Mouse (Mus musculus) R1 (cell line): ENCODE measurements around the gene Tnni3.
"Not testable (repeated sequence)": the region's sequence is repeated elsewhere in the genome, so short reads cannot be mapped to it uniquely, and the experiment has no call there.

Source experiments
- DNase-seq: peaks from one replicate; pipeline ENCODE4 v3.0.0-alpha.2; 2018; ENCODE audit warnings: low read depth, low spot score

Tnni3 gene

GRCm38 (mm10) chr7:4524212-4524922 is at the start of gene Tnni3:
TSS of gene Tnni3 (minus strand) at chr7:4524229.
- peak; percentile 89 for DNase-seq

DNA sequence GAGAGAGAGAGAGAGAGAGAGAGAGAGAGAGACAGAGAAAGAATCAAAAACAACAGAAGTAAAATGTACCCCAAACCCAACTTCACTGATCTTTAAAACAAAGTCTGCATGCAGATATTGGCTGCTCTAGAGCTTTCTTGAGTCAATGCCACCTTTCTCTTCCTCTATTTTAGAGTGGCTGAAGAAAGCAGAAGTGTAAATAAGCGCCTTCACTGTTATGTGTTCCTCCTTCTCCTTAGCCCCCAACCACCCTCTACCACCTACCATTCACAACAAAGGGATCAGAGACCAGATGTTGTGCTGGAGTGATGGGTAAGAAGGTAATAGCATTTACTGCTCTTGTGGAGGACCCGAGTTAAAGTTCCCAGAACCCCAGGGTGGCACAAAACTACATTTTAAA is 48.3 kb upstream of the Tnni3 start:
- DNase-seq, result not testable (repeated sequence)

DNA sequence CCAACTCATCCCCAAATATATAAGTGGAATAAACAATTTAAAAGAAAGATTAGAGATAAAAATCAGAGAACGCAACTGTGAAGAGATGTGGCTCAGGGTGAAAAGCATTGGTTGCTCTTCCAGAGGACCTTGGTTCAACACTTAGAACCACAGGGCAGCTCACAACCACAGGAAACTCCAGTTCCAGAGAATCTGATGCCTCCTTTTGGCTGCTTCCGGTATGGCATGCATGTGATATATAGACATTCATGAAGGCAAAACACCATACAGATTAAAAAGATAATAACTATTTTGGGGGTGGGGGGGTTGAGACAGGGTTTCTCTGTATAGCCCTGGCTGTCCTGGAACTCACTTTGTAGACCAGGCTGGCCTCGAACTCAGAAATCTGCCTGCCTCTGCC is 38.6 kb upstream of the Tnni3 start:
- peak; percentile 33 for DNase-seq

GRCm38 (mm10) chr7:4557167-4557560 is 33.1 kb upstream of the Tnni3 start:
- DNase-seq, result no peak

- DNase-seq, result peak; percentile 94
These were observed 32.5 kb upstream of the Tnni3 start for GRCm38 (mm10) chr7:4556256-4557166.

DNA sequence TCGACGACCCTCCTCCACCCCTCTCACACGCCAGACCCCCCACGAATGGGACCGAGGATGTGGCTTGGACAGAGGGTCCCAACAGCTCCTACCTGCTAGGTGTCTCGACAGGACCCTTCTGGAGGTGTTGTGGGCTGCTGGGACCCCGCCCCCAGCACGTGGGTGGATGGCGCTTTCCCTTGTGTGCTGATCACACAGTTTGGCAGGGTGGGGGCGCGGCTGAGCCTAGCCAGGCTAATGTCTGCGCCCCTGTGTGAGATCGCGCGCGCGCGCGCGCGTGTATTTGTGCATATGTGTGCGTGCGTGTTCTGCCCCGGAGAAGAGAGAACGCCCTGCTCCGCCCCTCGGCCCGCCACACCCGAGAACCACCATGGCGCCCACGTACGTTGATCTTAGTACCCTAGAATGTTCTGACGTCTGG is 23.2 kb upstream of the Tnni3 start, which contains the start of gene Syt5:
Gene Syt5, minus strand, starts transcription at position 321 of the 421 bp plus-strand sequence.
- peak; percentile 67 for DNase-seq

DNA sequence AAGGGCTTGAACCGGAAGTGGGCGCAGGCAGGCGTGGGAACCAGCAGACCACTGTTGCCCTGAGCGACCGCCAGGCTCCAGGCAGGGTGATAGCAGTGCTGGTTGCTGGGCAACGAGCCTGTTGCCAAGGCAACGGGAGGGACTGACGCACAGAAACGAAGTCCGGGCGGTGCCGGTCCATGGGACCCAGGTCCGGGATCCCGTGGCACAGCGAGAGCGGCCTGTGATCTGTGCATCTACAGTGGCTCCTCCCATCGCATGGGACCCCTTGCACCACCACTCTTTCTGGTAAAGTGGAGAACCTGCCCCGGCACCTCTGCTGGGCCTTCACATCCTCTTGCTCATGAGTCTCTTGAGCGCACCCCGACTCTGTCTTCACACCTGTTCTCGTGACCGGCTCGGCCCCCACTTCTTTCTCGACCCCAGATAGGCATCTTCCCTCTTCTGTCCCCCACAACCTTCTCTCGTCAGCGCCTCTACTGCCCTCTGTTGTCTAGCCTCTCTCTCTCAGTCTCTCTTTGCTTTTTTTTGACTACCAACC is 22.6 kb upstream of the Tnni3 start:
- DNase-seq, result peak; percentile 96

DNA sequence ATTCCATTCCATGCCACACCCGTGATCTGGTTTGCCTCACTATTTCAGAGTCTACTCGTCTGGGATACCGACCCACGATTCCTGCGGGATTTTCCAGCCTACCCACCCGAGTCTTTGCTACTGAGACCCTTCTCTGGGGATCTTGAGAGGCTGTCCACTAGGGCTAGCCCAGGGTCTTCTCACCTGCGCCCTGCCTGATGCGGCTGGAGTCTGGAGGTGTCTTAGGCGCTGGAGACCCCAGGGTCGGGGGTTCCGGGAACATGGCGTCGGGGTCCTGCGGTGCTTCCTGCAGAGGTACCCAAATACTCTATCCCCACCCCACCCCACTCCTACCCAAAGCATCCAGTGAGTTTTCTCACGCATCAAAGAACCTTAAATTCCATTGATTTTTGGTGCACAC is 22.0 kb upstream of the Tnni3 start:
- no peak for DNase-seq

- DNase-seq, result peak; percentile 83
These were observed 18.0 kb upstream of the Tnni3 start for GRCm38 (mm10) chr7:4542013-4542412.

DNA sequence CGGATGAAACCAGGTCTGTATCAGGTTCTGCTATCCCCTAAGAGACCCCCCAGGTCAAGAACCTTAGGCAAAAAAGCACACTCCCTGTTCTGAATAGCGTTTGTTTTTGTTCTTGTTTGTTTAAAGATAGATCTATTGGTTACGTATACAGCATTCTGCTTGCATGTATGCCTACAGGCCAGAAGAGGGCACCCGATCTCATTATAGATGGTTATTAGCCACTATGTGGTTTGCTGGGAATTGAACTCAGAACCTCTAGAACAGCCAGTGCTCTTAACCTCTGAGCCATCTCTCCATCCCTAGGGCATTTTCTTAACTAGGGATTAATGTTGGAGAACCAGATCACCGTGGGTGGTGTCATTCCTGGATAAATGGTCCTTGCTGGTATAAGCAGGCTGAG is 17.3 kb upstream of the Tnni3 start:
- peak; percentile 58 for DNase-seq

DNA sequence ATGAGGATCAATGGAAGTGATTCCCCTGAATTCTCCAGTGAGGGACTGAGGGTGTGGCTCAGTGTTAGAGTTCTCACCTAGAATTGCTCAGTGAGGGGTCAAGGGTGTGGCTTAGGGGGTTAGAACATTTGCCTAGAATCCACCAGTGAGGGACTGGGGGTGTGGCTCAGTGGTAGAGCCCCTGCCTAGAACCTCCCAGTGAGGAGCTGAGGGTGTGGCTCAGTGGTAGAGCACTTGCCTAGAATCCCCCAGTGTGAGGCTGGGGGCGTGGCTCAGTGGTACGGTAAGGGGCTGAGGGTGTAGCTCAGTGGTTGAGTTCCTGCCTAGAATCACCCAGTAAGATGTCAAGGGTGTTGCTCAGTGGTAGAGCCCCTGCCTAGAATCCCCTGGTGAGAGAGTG is 15.0 kb upstream of the Tnni3 start:
- peak; percentile 94 for DNase-seq

DNA sequence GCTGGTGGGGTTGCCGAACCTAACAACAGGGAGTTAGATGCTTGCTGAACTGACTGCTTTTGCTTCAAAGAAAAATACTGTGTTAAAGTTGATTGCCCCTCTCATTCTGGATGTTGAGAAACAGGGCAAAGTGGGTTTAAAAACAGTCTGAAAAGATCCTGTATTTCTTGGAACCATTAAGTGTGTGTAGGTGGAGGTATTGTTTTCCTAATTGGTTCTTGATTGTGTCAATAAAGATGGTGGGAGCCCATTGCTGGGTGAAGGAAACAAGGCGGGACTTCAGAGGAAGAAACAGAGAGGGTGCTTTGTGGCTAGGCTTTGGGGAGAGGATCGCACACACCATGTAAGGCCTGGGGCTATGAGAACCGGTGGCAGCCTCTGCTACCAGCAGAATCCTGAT is 13.2 kb upstream of the Tnni3 start:
- peak; percentile 91 for DNase-seq

- peak; percentile 50 for DNase-seq
These were observed 12.3 kb upstream of the Tnni3 start for GRCm38 (mm10) chr7:4536369-4536768.

DNA sequence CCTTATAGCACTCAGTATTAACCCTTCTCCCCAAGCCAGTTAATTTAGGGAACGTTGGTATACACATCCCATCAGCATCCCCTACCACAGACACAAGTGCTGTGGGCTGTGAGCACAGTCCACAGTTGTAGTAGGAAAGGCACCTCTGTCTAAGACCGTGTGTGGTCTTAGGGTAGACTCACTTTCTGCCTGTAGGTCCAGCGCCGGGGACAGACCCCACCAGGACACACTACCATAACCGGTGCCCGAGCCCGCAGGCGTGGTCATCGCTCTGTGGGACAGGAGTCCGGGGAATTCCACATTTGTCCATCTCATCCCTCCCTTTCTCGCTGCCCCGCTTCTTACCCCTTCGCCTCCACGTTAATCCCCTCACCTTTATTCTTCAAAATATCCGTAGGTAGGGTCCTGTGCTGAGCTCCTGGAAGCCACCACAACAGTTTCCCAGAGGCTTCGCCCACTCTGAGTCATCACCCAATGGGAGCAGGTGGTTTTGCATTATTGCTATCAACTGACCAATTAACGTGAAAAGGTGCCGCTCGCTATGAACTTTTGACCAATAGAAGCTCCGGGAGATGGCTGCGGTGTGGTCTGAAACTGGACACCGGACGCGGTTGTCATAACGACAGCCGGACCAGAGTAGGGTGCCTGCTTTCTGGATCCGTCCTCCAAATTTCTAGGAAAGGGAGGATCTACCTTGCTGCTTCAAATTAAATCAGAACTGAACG is 8.1 kb upstream of the Tnni3 start, which contains the start of gene Dnaaf3:
Gene Dnaaf3, minus strand, starts transcription at position 449 of the 725 bp plus-strand sequence.
- peak; percentile 97 for DNase-seq

GRCm38 (mm10) chr7:4530166-4530565 is 6.1 kb upstream of the Tnni3 start:
- DNase-seq, result peak; percentile 30

DNA sequence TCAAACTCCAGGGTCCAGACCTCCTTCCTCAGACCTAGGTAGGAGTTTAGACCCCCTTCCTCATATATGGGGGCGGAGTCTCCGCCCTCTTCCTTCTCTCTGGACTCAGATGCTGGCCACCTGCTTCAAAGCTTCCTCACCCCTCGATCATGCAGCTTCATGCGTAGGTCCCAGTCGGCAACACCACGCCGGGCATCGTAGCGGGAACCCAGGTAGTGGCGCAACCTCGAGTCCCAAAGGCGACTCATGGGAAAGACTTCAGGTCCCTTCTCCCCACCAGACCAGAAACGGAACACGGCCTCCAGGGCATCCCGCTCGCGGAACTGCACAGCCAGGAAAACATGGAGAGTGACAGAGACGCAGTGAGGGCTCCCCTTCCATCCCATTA is 3.3 kb upstream of the Tnni3 start:
- DNase-seq, result no peak

DNA sequence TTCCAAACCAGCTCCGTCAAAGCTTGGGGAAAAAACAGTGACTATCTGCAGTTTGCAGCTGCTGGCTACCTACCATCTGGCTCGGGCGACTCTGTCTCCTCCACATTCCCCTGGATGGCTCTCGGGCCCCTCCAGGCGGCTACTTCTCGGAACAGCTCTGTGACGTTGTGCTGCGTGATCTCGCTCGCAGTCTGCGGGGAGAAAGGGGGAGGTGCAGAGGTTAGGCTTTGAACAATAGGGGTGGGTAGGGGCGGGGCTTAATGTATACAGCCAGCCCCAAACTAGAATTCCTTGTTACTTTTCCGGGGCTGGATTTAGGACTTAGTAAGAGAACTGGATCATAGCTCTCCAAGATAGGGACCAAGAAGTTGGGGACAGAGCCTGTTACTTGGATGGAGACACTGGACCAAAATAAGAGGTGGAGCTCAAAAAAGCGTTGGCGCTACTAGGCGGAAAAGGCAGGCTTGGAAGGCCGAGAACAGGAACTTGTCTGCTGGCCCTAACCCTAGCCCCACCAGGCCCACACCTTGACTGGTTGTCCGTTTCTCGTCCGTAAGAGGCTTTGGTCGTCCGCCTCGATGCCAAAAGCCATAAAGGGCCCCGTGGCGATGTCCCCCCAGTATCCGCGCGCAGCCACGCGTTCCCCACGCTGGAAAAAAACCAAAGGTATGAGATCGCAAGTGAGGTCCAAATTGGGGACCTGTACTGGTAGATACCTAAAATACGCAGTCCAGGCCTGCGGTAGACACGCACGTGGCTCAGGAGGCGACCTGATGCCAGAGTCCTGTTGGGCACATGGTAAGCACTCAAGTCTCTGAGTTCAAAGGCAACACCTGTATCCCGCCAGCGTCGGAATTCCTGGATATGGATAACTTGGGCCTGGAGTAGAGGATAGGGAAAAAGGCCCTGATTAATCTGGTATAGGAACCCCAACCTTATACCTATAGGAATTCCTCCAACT is 2.6 kb upstream of the Tnni3 start:
- DNase-seq, result peak; percentile 98

DNA sequence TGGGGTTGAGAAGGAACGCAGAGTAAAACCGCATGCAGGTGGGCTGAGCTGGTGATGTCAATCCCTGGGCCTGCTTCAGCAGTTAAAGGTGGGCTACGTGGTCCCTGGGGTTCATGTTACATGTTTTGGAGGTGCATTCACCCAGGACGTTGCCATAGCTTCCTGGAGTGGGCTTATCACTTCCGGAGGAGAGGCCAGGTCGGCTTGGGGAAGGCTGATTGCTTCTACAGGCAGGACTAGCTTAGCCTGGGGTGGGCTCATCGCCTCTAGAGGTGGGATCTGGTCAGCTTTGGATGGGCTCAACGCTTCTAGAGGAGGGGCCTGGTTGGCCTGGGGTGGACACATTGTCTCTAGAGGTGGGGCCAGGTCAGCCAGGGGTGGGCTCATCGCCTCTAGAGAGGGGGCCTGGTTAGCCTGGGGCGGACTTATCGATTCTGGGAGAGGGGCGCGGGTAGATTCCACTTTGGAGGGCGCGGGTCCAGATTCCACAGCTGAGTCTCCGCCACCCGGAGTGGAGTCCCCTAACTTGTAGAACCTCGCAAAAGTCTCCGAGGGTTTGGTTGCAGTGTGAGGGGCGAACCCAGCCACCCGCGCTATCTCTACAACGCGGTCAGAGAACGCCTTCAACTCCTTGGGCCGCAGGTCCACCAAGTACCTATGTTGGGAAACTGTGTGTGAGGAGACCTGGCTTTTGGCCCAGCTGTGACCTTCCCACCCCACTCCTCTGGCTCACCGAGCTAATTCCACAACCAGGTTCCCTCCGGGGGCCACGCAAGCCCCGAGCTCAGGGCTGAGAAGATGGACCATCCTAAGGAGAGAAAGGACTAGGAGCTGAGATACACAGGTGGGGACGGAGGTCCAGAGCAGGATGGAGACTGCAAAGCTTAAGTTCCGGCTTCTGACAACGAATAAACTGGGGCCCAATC is 561 bp downstream of the Tnni3 start:
- peak; percentile 31 for DNase-seq

GRCm38 (mm10) chr7:4522292-4522691 is 1.7 kb downstream of the Tnni3 start:
- DNase-seq, result no peak
